Mouse (Mus musculus) limb, embryonic 14.5 days (tissue): Measurements from ENCODE around the gene Lalba. TPM values are rescaled to one million over a fixed set of nuclear protein-coding genes. Genes with fewer than 3 reads are reported as not detected.
"Not testable (repeated sequence)": the region's sequence is repeated elsewhere in the genome, so short reads cannot be mapped to it uniquely, and the experiment has no call there.

Experiments
- ATAC-seq: fragments of 200-750 bp; cut with Nextera tagmentation; 2 replicates; pipeline ENCODE4 v1.8.0; 2017; ENCODE audit warnings: low read depth, moderate number of reproducible peaks, moderate TSS enrichment; ENCODE audit not compliant: low FRiP score
- DNase-seq: peaks from one replicate; pipeline ENCODE4 v3.0.0-alpha.2; 2015; ENCODE audit warnings: low spot score
- H3K27ac ChIP-seq: fragments of 300-500 bp; sonication (generic); replicated peaks from 2 replicates; pipeline ENCODE4 v1.5.1; 2014; ENCODE audit warnings: low read depth, mild to moderate bottlenecking, low read length, moderate library complexity, mixed read lengths
- H3K27me3 ChIP-seq: fragments of 300-500 bp; sonication (generic); 2 replicates; pipeline ENCODE4 v1.6.1; 2014; ENCODE audit warnings: low read length, mixed read lengths; ENCODE audit not compliant: control insufficient read depth, insufficient read depth
- H3K36me3 ChIP-seq: fragments of 300-500 bp; sonication (generic); 2 replicates; pipeline ENCODE4 v1.6.1; 2014; ENCODE audit warnings: mild to moderate bottlenecking, low read length, moderate library complexity, mixed read lengths; ENCODE audit not compliant: control insufficient read depth, insufficient read depth
- H3K4me1 ChIP-seq: fragments of 300-500 bp; sonication (generic); 2 replicates; pipeline ENCODE4 v1.6.1; 2014; ENCODE audit warnings: antibody characterized with exemption, low read length, mixed read lengths; ENCODE audit not compliant: control insufficient read depth, insufficient read depth
- H3K4me2 ChIP-seq: fragments of 300-500 bp; sonication (generic); replicated peaks from 2 replicates; pipeline ENCODE4 v1.6.1; 2014; ENCODE audit warnings: low read depth, mild to moderate bottlenecking, low read length, moderate library complexity; ENCODE audit not compliant: severe bottlenecking
- H3K4me3 ChIP-seq: fragments of 300-500 bp; sonication (generic); replicated peaks from 2 replicates; pipeline ENCODE4 v1.5.1; 2014; ENCODE audit warnings: low read length
- H3K9ac ChIP-seq: fragments of 300-500 bp; sonication (generic); 2 replicates; pipeline ENCODE4 v1.6.1; 2014; ENCODE audit warnings: mild to moderate bottlenecking, low read depth, low read length, moderate library complexity; ENCODE audit not compliant: severe bottlenecking
- H3K9me3 ChIP-seq: fragments of 300-500 bp; sonication (generic); 2 replicates; pipeline ENCODE4 v1.6.1; 2016; ENCODE audit warnings: low read length; ENCODE audit not compliant: control insufficient read depth
- POLR2A ChIP-seq: fragments of 200-500 bp; IDR thresholded peaks from 2 replicates; pipeline ENCODE4 v1.8.0; 2012; ENCODE audit warnings: inconsistent platforms, mild to moderate bottlenecking, moderate library complexity, borderline replicate concordance; ENCODE audit not compliant: insufficient read depth, insufficient read length; ENCODE audit errors: extremely low read depth
- WGBS: fragments of 180-500 bp; shearing (Covaris S2); extraction: QIAGEN DNeasy Blood & Tissue Kit; methylation state at CpG from one replicate; pipeline ENCODE4 v1.1.7; 2014; 5-methylcytosine and 5-hydroxymethylcytosine counted together
- microRNA-seq: library from miRNA; unstranded; fragments of <30 nt; microRNA quantifications from one replicate; pipeline ENCODE4, GENCODE M21; 2016
- polyA plus RNA-seq, 2 experiments: library from polyadenylated mRNA; depleted of rRNA in 1 of 2; stranded (reverse) in 1 of 2; unstranded in 1 of 2; fragments of >200 nt; fragmentation: Nextera tagmentation in 1 of 2; extraction: Ambion mirVana in 1 of 2; gene quantifications; 2 replicates each; pipeline versions ENCODE4 v1.2.1 to v1.2.3; 2012 to 2014

Lalba gene
- polyA plus RNA-seq, 2 experiments = 0.14 TPM; not detected in 1

DNA sequence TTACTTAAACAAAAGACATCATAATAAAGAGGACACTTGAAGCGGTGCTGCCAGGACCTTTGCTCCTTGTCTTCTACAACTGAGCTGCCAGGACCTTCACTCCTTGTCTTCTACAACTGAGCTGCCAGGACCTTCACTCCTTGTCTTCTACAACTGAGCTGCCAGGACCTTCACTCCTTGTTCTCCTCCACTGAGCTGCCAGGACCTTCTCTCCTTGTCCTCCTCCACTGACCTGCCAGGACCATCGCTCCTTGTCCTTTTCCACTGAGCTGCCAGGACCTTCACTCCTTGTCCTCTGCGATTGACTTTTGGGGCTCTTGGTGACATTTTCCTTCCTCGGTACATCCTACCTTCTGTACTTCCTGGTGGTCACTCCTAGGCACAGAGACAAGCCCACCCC, 34.0 kb downstream of the Lalba start:
- no peaks in the 10 kb centered on the region for H3K27me3 ChIP-seq
- WGBS = 66% methylated on average over 4 of the region's 4 CpGs
- no peak overlapping the region for H3K27ac ChIP-seq
- no peaks in the 10 kb centered on the region for H3K4me1 ChIP-seq
- no peaks in the 10 kb centered on the region for H3K36me3 ChIP-seq
- H3K4me3 ChIP-seq = no peak overlapping the region
- no peak overlapping the region for H3K9ac ChIP-seq
- ATAC-seq = no peak
- TF ChIP-seq POLR2A = no peak
- DNase-seq = no peak
- no peaks in the 10 kb centered on the region for H3K9me3 ChIP-seq
- H3K4me2 ChIP-seq = no peak overlapping the region

DNA sequence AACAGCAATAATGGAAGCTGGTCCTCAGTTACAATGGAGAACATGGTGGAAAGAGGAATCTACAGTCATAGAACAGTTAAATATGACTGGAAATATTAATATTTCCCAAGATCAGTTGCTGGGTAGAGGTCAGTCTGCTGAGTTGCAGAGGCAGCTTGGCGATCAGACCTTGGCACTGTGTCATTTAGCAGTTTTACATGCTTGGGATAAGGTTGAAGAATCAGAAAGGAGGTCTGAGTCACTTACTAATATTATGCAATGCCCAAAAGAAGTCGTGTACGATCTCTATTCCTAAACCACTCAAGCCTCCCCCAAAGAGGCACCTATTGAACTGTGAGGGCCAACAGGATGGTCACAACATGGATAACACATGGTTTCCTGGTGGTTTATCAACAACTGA, 38.0 kb downstream of the Lalba start:
- Histone ChIP-seq H3K27me3 (no peaks in the 10 kb centered on the region), H3K4me3 (no peak overlapping the region), H3K27ac (no peak overlapping the region), H3K4me2 (no peak overlapping the region), H3K9me3 (no peaks in the 10 kb centered on the region), H3K9ac (no peak overlapping the region), H3K36me3 (no peaks in the 10 kb centered on the region), H3K4me1 (no peaks in the 10 kb centered on the region)
- 79% methylated on average over 3 of the region's 3 CpGs for WGBS
- no peak for DNase-seq
- ATAC-seq = no peak
- TF ChIP-seq POLR2A = no peak

DNA sequence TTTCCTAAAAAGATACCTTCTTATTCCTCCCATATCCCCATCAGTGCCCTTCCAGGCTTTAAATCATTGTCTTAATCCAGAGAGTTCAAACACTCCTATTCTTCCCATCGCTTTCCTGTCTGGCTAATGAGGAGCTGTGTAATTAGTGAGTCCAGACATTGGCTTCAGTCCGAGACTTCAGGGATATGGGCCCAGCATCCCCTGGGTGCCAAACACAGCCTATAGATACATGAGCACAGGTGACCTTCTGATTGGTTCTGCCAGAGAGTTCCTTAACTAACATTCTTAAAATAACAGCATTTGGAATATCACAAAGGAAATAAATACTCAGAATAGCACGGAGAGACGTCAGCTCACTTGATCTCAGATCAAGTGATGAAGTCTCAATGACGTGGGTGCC, 51.6 kb downstream of the Lalba start, which contains the start of gene Olfr282:
Gene Olfr282 (plus strand): TSS at position 301 of the 400 bp plus-strand sequence.
- H3K9ac ChIP-seq, DNase-seq, H3K4me3 ChIP-seq, H3K27ac ChIP-seq, H3K4me1 ChIP-seq, H3K4me2 ChIP-seq, H3K9me3 ChIP-seq, ATAC-seq, H3K27me3 ChIP-seq, H3K36me3 ChIP-seq: not testable (repeated sequence)
- 70% methylated on average over 5 of the region's 5 CpGs for WGBS

Small RNAs within 50 kb of the gene (microRNA-seq; reads per million reads assigned to microRNA genes)
- 0.92 reads per million for gene Mir1291

Other genes starting within 250 kb of the Lalba start
- gene Olfr286, start 248.3 kb downstream of the Lalba start, polyA plus RNA-seq (2012; rRNA removed) = not detected in 2 replicates
- not detected in 2 replicates for gene Olfr286, start 248.3 kb downstream of the Lalba start, polyA plus RNA-seq (2014; fragmentation: Nextera tagmentation; extraction: Ambion mirVana)
- not detected in 2 replicates for gene H1fnt, start 225.4 kb downstream of the Lalba start, polyA plus RNA-seq (2012; rRNA removed)
- gene H1fnt, start 225.4 kb downstream of the Lalba start, polyA plus RNA-seq (2014; fragmentation: Nextera tagmentation; extraction: Ambion mirVana) = not detected in 2 replicates
- gene Zfp641, start 186.6 kb downstream of the Lalba start, polyA plus RNA-seq (2012; rRNA removed) = 1.3 and 1.5 TPM in 2 replicates
- 0.32 and 0.79 TPM in 2 replicates for gene Zfp641, start 186.6 kb downstream of the Lalba start, polyA plus RNA-seq (2014; fragmentation: Nextera tagmentation; extraction: Ambion mirVana)
- not detected in 2 replicates for gene Olfr285, start 165.4 kb downstream of the Lalba start, polyA plus RNA-seq (2012; rRNA removed)
- gene Olfr285, start 165.4 kb downstream of the Lalba start, polyA plus RNA-seq (2014; fragmentation: Nextera tagmentation; extraction: Ambion mirVana) = not detected in 2 replicates
- 0.10 TPM in 1 of 2 replicates, not detected in the other for gene Olfr284, start 141.7 kb downstream of the Lalba start, polyA plus RNA-seq (2012; rRNA removed)
- not detected in 2 replicates for gene Olfr284, start 141.7 kb downstream of the Lalba start, polyA plus RNA-seq (2014; fragmentation: Nextera tagmentation; extraction: Ambion mirVana)
- 0.10 TPM in 1 of 2 replicates, not detected in the other for gene Olfr283, start 101.8 kb downstream of the Lalba start, polyA plus RNA-seq (2012; rRNA removed)
- gene Olfr283, start 101.8 kb downstream of the Lalba start, polyA plus RNA-seq (2014; fragmentation: Nextera tagmentation; extraction: Ambion mirVana) = not detected in 2 replicates
- gene Olfr282, start 51.5 kb downstream of the Lalba start, polyA plus RNA-seq (2012; rRNA removed) = not detected in 2 replicates
- not detected in 2 replicates for gene Olfr282, start 51.5 kb downstream of the Lalba start, polyA plus RNA-seq (2014; fragmentation: Nextera tagmentation; extraction: Ambion mirVana)
- not detected in 2 replicates for gene Olfr281, start 30.1 kb downstream of the Lalba start, polyA plus RNA-seq (2012; rRNA removed)
- not detected in 2 replicates for gene Olfr281, start 30.1 kb downstream of the Lalba start, polyA plus RNA-seq (2014; fragmentation: Nextera tagmentation; extraction: Ambion mirVana)
- not detected in 2 replicates for gene OR5BS1P, start 12.8 kb downstream of the Lalba start, polyA plus RNA-seq (2012; rRNA removed)
- not detected in 2 replicates for gene OR5BS1P, start 12.8 kb downstream of the Lalba start, polyA plus RNA-seq (2014; fragmentation: Nextera tagmentation; extraction: Ambion mirVana)
- gene Olfr279, start 9.7 kb upstream of the Lalba start, polyA plus RNA-seq (2012; rRNA removed) = not detected in 2 replicates
- not detected in 2 replicates for gene Olfr279, start 9.7 kb upstream of the Lalba start, polyA plus RNA-seq (2014; fragmentation: Nextera tagmentation; extraction: Ambion mirVana)
- gene Kansl2, start 51.5 kb upstream of the Lalba start, polyA plus RNA-seq (2012; rRNA removed) = 99.8 and 105 TPM in 2 replicates
- 104 and 108 TPM in 2 replicates for gene Kansl2, start 51.5 kb upstream of the Lalba start, polyA plus RNA-seq (2014; fragmentation: Nextera tagmentation; extraction: Ambion mirVana)
- 19.4 and 21.6 TPM in 2 replicates for gene Ccnt1, start 88.2 kb upstream of the Lalba start, polyA plus RNA-seq (2012; rRNA removed)
- gene Ccnt1, start 88.2 kb upstream of the Lalba start, polyA plus RNA-seq (2014; fragmentation: Nextera tagmentation; extraction: Ambion mirVana) = 45.3 and 53.4 TPM in 2 replicates
- gene 4930415O20Rik, start 88.3 kb upstream of the Lalba start, polyA plus RNA-seq (2012; rRNA removed) = not detected in 2 replicates
- 0.37 TPM in 1 of 2 replicates, not detected in the other for gene 4930415O20Rik, start 88.3 kb upstream of the Lalba start, polyA plus RNA-seq (2014; fragmentation: Nextera tagmentation; extraction: Ambion mirVana)
- 74.0 and 82.0 TPM in 2 replicates for gene Adcy6, start 127.4 kb upstream of the Lalba start, polyA plus RNA-seq (2012; rRNA removed)
- gene Adcy6, start 127.4 kb upstream of the Lalba start, polyA plus RNA-seq (2014; fragmentation: Nextera tagmentation; extraction: Ambion mirVana) = 14.3 and 16.2 TPM in 2 replicates
- 75.2 and 105 TPM in 2 replicates for gene Cacnb3, start 148.1 kb upstream of the Lalba start, polyA plus RNA-seq (2012; rRNA removed)
- gene Cacnb3, start 148.1 kb upstream of the Lalba start, polyA plus RNA-seq (2014; fragmentation: Nextera tagmentation; extraction: Ambion mirVana) = 33.9 and 40.8 TPM in 2 replicates
- gene Ddx23, start 180.2 kb upstream of the Lalba start, polyA plus RNA-seq (2012; rRNA removed) = 47.0 and 54.0 TPM in 2 replicates
- gene Ddx23, start 180.2 kb upstream of the Lalba start, polyA plus RNA-seq (2014; fragmentation: Nextera tagmentation; extraction: Ambion mirVana) = 22.6 and 26.5 TPM in 2 replicates
- gene Rnd1, start 194.7 kb upstream of the Lalba start, polyA plus RNA-seq (2012; rRNA removed) = 1.1 and 1.5 TPM in 2 replicates
- gene Rnd1, start 194.7 kb upstream of the Lalba start, polyA plus RNA-seq (2014; fragmentation: Nextera tagmentation; extraction: Ambion mirVana) = 0.35 and 0.45 TPM in 2 replicates
- gene Ccdc65, start 225.5 kb upstream of the Lalba start, polyA plus RNA-seq (2012; rRNA removed) = 0.48 and 0.55 TPM in 2 replicates
- gene Ccdc65, start 225.5 kb upstream of the Lalba start, polyA plus RNA-seq (2014; fragmentation: Nextera tagmentation; extraction: Ambion mirVana) = 0.40 and 0.87 TPM in 2 replicates
- gene Fkbp11, start 245.5 kb upstream of the Lalba start, polyA plus RNA-seq (2012; rRNA removed) = 58.9 and 90.9 TPM in 2 replicates
- gene Fkbp11, start 245.5 kb upstream of the Lalba start, polyA plus RNA-seq (2014; fragmentation: Nextera tagmentation; extraction: Ambion mirVana) = 74.4 and 82.7 TPM in 2 replicates